Mouse (Mus musculus) ES-Bruce4 (cell line): ENCODE measurements around the gene Asb17. TPM values are rescaled to one million over a fixed set of nuclear protein-coding genes. Genes with fewer than 3 reads are reported as not detected.
"Not testable (repeated sequence)": the region's sequence is repeated elsewhere in the genome, so short reads cannot be mapped to it uniquely, and the experiment has no call there.

Experiments
- H3K27ac ChIP-seq: 2 replicates; pipeline ENCODE4 v1.5.1; 2012; ENCODE audit warnings: low read length, inconsistent platforms; ENCODE audit not compliant: insufficient read depth
- H3K27me3 ChIP-seq: 2 replicates; pipeline ENCODE4 v1.6.1; 2012; ENCODE audit warnings: mild to moderate bottlenecking, low read length, inconsistent platforms; ENCODE audit not compliant: control insufficient read depth, poor library complexity, insufficient read depth, severe bottlenecking
- H3K36me3 ChIP-seq: 2 replicates; pipeline ENCODE4 v1.6.1; 2012; ENCODE audit warnings: inconsistent platforms, mild to moderate bottlenecking, low read length, moderate library complexity; ENCODE audit not compliant: control insufficient read depth, poor library complexity, insufficient read depth, severe bottlenecking
- H3K4me1 ChIP-seq: one replicate; pipeline ENCODE4 v1.8.1; 2011; ENCODE audit warnings: low read length; ENCODE audit not compliant: control insufficient read depth, insufficient read depth
- H3K4me3 ChIP-seq: 2 replicates; pipeline ENCODE4 v1.5.1; 2011; ENCODE audit warnings: low read depth, mild to moderate bottlenecking, low read length
- H3K9ac ChIP-seq: 2 replicates; pipeline ENCODE4 v1.6.1; 2012; ENCODE audit warnings: low read depth, mild to moderate bottlenecking, inconsistent platforms; ENCODE audit not compliant: poor library complexity, severe bottlenecking
- H3K9me3 ChIP-seq: replicated peaks from 2 replicates; pipeline ENCODE4 v1.6.1; 2012; ENCODE audit warnings: mild to moderate bottlenecking, low read length, inconsistent platforms; ENCODE audit not compliant: control insufficient read depth, poor library complexity, insufficient read depth, severe bottlenecking
- CTCF ChIP-seq: IDR thresholded peaks from one replicate; pipeline ENCODE4 v1.8.1; 2011; ENCODE audit warnings: low read depth, low read length
- EP300 ChIP-seq: IDR thresholded peaks from 2 replicates; pipeline ENCODE4 v1.6.1; 2011; ENCODE audit warnings: low read depth, low read length; ENCODE audit not compliant: insufficient read depth
- POLR2A ChIP-seq: IDR thresholded peaks from one replicate; pipeline ENCODE4 v1.8.1; 2011; ENCODE audit warnings: low read length; ENCODE audit not compliant: insufficient read depth
- polyA plus RNA-seq: library from polyadenylated mRNA; stranded (reverse); fragments of >200 nt; gene quantifications from 2 replicates; pipeline ENCODE4 v1.2.4, GENCODE M21; 2011; ENCODE audit warnings: low read depth; ENCODE audit not compliant: missing spikeins, insufficient read depth, insufficient read length

Gene Asb17
- polyA plus RNA-seq, 1 experiment: not detected

DNA sequence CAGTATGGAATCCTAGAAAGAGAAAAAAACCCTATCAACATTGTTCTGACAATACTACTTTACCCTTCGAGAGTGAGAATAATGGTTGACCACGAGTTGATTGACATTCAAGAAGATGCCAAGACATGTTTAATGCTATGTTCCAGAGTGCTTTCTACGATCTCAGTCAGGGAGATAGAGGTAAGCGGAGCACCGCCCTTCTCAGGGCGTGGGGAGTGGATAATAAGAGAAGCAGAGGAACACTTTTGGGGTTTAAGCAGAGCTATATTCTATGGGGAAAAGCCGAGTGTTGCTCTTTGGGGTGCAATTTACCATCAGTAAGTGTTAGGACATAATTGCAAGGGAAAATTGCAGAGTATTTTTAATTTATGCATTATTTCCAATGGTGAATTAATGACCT, 6.8 kb downstream of the Asb17 start:
- Histone ChIP-seq H3K4me1 (no peaks in the 10 kb centered on the region), H3K27me3 (no peaks in the 10 kb centered on the region), H3K36me3 (no peaks in the 10 kb centered on the region), H3K4me3 (no peak overlapping the region), H3K9me3 (no peaks in the 10 kb centered on the region), H3K27ac (no peak overlapping the region), H3K9ac (no peak overlapping the region)
- TF ChIP-seq CTCF (no peak), POLR2A (no peak), EP300 (no peak)

- Histone ChIP-seq H3K4me1 (no peaks in the 10 kb centered on the region), H3K9me3 (no peaks in the 10 kb centered on the region), H3K9ac (no peak overlapping the region), H3K4me3 (no peak overlapping the region), H3K36me3 (no peaks in the 10 kb centered on the region), H3K27me3 (no peaks in the 10 kb centered on the region), H3K27ac (no peak overlapping the region)
- TF ChIP-seq POLR2A: no peak
- no peak for TF ChIP-seq CTCF
- no peak for TF ChIP-seq EP300
These were observed 8.3 kb downstream of the Asb17 start for GRCm38 (mm10) chr3:153852266-153852665.

GRCm38 (mm10) chr3:153858350-153859001, 14.5 kb downstream of the Asb17 start:
- Histone ChIP-seq H3K4me1 (no peaks in the 10 kb centered on the region), H3K27me3 (no peaks in the 10 kb centered on the region), H3K9ac (no peak overlapping the region), H3K27ac (no peak overlapping the region), H3K36me3 (no peaks in the 10 kb centered on the region), H3K4me3 (no peak overlapping the region), H3K9me3 (no peaks in the 10 kb centered on the region)
- no peak for TF ChIP-seq CTCF
- TF ChIP-seq EP300: no peak
- no peak for TF ChIP-seq POLR2A

GRCm38 (mm10) chr3:153860392-153860791, 16.4 kb downstream of the Asb17 start:
- not testable (repeated sequence) for H3K36me3 ChIP-seq, H3K27me3 ChIP-seq, H3K4me3 ChIP-seq, H3K9me3 ChIP-seq, H3K4me1 ChIP-seq, H3K9ac ChIP-seq, H3K27ac ChIP-seq

- Histone ChIP-seq H3K9me3 (no peaks in the 10 kb centered on the region), H3K36me3 (no peaks in the 10 kb centered on the region), H3K9ac (no peak overlapping the region), H3K27ac (no peak overlapping the region), H3K4me3 (no peak overlapping the region), H3K4me1 (no peaks in the 10 kb centered on the region), H3K27me3 (no peaks in the 10 kb centered on the region)
- no peak for TF ChIP-seq EP300
- TF ChIP-seq POLR2A: no peak
- no peak for TF ChIP-seq CTCF
These were observed 19.8 kb downstream of the Asb17 start for GRCm38 (mm10) chr3:153863816-153864215.

DNA sequence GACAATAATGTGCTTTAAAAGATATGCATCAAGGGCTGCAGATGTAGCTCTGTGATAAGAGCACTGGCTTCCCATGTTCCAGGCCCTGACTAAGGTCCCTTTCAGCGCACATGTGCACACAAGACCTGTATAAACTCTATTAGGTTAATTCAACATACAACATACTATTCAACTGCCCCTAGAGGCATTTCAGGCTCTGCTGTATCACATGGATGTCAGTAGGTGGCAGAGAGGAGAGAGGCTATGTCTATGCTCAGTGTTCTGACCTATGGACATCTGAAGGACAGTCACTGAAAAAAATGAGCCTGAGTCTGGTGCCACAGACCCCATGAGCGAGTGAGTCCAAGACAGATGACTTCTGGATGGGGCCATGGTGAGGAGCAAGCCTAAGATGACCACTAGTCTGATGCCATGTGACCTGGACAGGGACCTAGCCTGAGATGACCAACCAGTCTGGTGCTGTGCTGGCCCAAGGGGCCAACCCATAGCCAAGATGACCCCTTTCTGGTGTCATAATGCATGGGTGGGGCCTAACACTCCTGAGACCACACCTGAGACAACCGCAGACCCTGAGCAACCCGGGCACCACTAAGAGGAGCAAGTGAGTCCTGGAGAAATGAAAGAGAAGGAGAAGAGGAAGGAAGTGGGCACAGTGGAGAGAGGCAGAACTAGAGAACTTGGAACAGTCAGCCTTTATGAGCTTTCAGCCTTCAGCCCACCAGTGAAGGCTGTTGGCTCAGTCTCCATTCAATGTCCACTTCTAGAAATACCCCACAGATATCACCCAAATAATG, 20.8 kb downstream of the Asb17 start:
- TF ChIP-seq POLR2A: no peak
- TF ChIP-seq CTCF: no peak
- TF ChIP-seq EP300: no peak
- H3K4me1 ChIP-seq: no peaks in the 10 kb centered on the region
- no peaks in the 10 kb centered on the region for H3K9me3 ChIP-seq

More for the DNA sequence above, 20.8 kb downstream of the Asb17 start:
- H3K9ac ChIP-seq: no peak overlapping the region
- H3K27ac ChIP-seq: no peak overlapping the region
- H3K36me3 ChIP-seq: no peaks in the 10 kb centered on the region
- no peak overlapping the region for H3K4me3 ChIP-seq
- no peaks in the 10 kb centered on the region for H3K27me3 ChIP-seq
